Mouse (Mus musculus) heart, adult 18-20 months (tissue): ENCODE data around the gene Rara. TPM values are rescaled to one million over a fixed set of nuclear protein-coding genes. Genes with fewer than 3 reads are reported as not detected.

Source experiments
- DNase-seq, 2 experiments: peaks; one replicate each; pipeline ENCODE4 v3.0.0; 2021 to 2022; ENCODE audit warnings: mixed read lengths in 1 of 2
- total RNA-seq, 2 experiments: library from RNA; stranded (reverse); gene quantifications; 2 replicates each; pipeline ENCODE4 v1.2.3; 2021

The Rara gene
- total RNA-seq, 2 experiments from 2014 or later: 8.7 to 10.1 TPM

GRCm38 (mm10) chr11:98997659-98998058, 70.0 kb downstream of the Rara start:
- no peak for DNase-seq

- no peak for DNase-seq
Observed at GRCm38 (mm10) chr11:98998776-98999175, 71.2 kb downstream of the Rara start.

GRCm38 (mm10) chr11:98999243-98999642, 71.6 kb downstream of the Rara start:
- DNase-seq: no peak

GRCm38 (mm10) chr11:99006788-99007187, 79.2 kb downstream of the Rara start:
- DNase-seq: no peak

- no peak for DNase-seq
Observed at GRCm38 (mm10) chr11:99010124-99010523, 82.5 kb downstream of the Rara start.

- DNase-seq: no peak
Observed at GRCm38 (mm10) chr11:99010706-99011105, 83.1 kb downstream of the Rara start.

GRCm38 (mm10) chr11:99013856-99014255, 86.2 kb downstream of the Rara start:
- DNase-seq: no peak

GRCm38 (mm10) chr11:99019844-99020243, 92.2 kb downstream of the Rara start:
- no peak for DNase-seq

GRCm38 (mm10) chr11:99022384-99022933, 94.8 kb downstream of the Rara start:
- no peak for DNase-seq

- DNase-seq: no peak
Observed at GRCm38 (mm10) chr11:99023094-99023493, 95.5 kb downstream of the Rara start.

GRCm38 (mm10) chr11:99023500-99024467, 96.2 kb downstream of the Rara start, which contains the start of gene Top2a:
Gene Top2a (minus strand): TSS chr11:99024189.
- peak; percentile 97 to 100 for DNase-seq

Other genes with a start within 250 kb of the Rara start
- 100 to 1,000 TPM in 1 of 2 experiments, 10 to 100 TPM in 1; 99.2 to 107 TPM for gene Psmd3, start 245.3 kb upstream of the Rara start, total RNA-seq
- not detected for gene Csf3, start 226.6 kb upstream of the Rara start, total RNA-seq
- gene Med24, start 198.4 kb upstream of the Rara start, total RNA-seq: 10 to 100 TPM; 42.0 to 44.2 TPM
- 100 to 1,000 TPM in 1 of 2 experiments, 10 to 100 TPM in 1; 99.7 to 103 TPM for gene Thra, start 187.2 kb upstream of the Rara start, total RNA-seq
- 10 to 100 TPM; 54.2 to 67.6 TPM for gene Nr1d1, start 152.5 kb upstream of the Rara start, total RNA-seq
- gene Msl1, start 132.3 kb upstream of the Rara start, total RNA-seq: 10 to 100 TPM; 71.7 to 73.3 TPM
- 10 to 100 TPM; 17.2 to 19.3 TPM for gene Casc3, start 122.9 kb upstream of the Rara start, total RNA-seq
- under 1 TPM; 0.72 to 0.82 TPM for gene Rapgefl1, start 91.0 kb upstream of the Rara start, total RNA-seq
- 10 to 100 TPM in 1 of 2 experiments, 1 to 10 TPM in 1; 7.3 to 10.1 TPM for gene Wipf2, start 64.2 kb upstream of the Rara start, total RNA-seq
- gene Cdc6, start 20.0 kb upstream of the Rara start, total RNA-seq: under 1 TPM; 0.40 to 0.41 TPM
- gene Gjd3, start 55.2 kb downstream of the Rara start, total RNA-seq: under 1 TPM; 0.36 to 0.45 TPM
- 1 to 10 TPM; 1.5 to 1.8 TPM for gene Top2a, start 96.4 kb downstream of the Rara start, total RNA-seq
- 10 to 100 TPM; 82.2 to 94.0 TPM for gene Igfbp4, start 113.4 kb downstream of the Rara start, total RNA-seq
- under 1 TPM; 0.07 to 0.18 TPM for gene Tns4, start 161.5 kb downstream of the Rara start, total RNA-seq
- gene Ccr7, start 227.3 kb downstream of the Rara start, total RNA-seq: 1 to 10 TPM in 1 of 2 experiments, under 1 TPM in 1; 0.30 to 2.8 TPM